Mouse (Mus musculus) olfactory bulb, adult 2 months (tissue): ENCODE results near the gene Il11ra1.
"Not testable (repeated sequence)": the region's sequence is repeated elsewhere in the genome, so short reads cannot be mapped to it uniquely, and the experiment has no call there.

Experiments used
- CTCF ChIP-seq: fragments of 200-500 bp; IDR thresholded peaks from 2 replicates; pipeline ENCODE4 v1.5.1; 2012; ENCODE audit warnings: low read depth, mild to moderate bottlenecking, low read length, moderate library complexity; ENCODE audit not compliant: insufficient read depth
- POLR2A ChIP-seq: fragments of 200-500 bp; IDR thresholded peaks from 2 replicates; pipeline ENCODE4 v1.6.1; 2012; ENCODE audit warnings: mild to moderate bottlenecking, low read depth, low read length, moderate library complexity; ENCODE audit not compliant: insufficient read depth

DNA sequence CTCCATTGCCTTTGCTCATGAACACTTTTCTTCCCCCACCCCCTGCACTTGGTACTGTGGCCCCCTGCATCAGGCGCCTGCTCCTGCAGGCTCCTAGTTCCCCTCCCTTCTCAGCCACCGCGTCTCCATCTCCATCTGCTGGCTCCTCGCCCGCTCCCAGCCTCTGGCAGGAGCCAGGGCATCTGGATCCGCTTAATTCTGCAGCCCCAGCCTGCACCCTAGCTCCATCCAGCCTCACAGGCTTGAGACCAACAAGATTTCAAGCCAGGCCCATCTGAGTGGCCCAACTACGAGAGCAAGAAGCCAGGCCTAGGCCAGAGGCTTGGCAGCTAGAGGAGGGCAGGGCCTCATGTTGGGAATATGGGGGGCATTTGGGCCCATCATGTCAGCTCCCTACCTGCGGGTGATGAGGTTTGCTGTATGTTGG, 62.9 kb downstream of the Il11ra1 start:
- TF ChIP-seq CTCF, POLR2A: not testable (repeated sequence)
